Mouse (Mus musculus) C2C12 (cell line): Measurements from ENCODE around the gene Rcc1l. TPM values are rescaled to one million over a fixed set of nuclear protein-coding genes. Genes with fewer than 3 reads are reported as not detected.

Experiments used
- H3K27me3 ChIP-seq: one replicate; pipeline ENCODE4 v1.6.1; 2011; ENCODE audit not compliant: control insufficient read depth, insufficient read depth, insufficient read length
- H3K36me3 ChIP-seq: one replicate; pipeline ENCODE4 v1.6.1; 2011; ENCODE audit not compliant: control insufficient read depth, insufficient read depth
- H3K4me3 ChIP-seq: one replicate; pipeline ENCODE4 v1.5.1; 2011; ENCODE audit warnings: mild to moderate bottlenecking, control low read depth; ENCODE audit not compliant: poor library complexity, insufficient read depth, severe bottlenecking
- H3K79me2 ChIP-seq: one replicate; pipeline ENCODE4 v1.6.1; 2011; ENCODE audit not compliant: control insufficient read depth, insufficient read depth
- H3K79me3 ChIP-seq: one replicate; pipeline ENCODE4 v1.6.1; 2011; ENCODE audit warnings: low read depth, control low read depth
- H3ac ChIP-seq: one replicate; pipeline ENCODE3; 2011; ENCODE audit warnings: low read depth; ENCODE audit not compliant: control insufficient read depth, insufficient read length
- CEBPB ChIP-seq: IDR thresholded peaks from one replicate; pipeline ENCODE4 v1.6.1; 2011; ENCODE audit warnings: low read depth, mild to moderate bottlenecking, control low read depth, moderate library complexity
- CTCF ChIP-seq: IDR thresholded peaks from one replicate; pipeline ENCODE4 v1.5.1; 2011; ENCODE audit not compliant: control insufficient read depth, insufficient read depth, insufficient read length
- FOSL1 ChIP-seq: IDR thresholded peaks from one replicate; pipeline ENCODE4 v1.8.0; 2011; ENCODE audit warnings: mild to moderate bottlenecking, low read length; ENCODE audit not compliant: poor library complexity, insufficient read depth, severe bottlenecking
- MAX ChIP-seq: IDR thresholded peaks from one replicate; pipeline ENCODE4 v1.6.1; 2011; ENCODE audit warnings: mild to moderate bottlenecking, control low read depth
- MYOD1 ChIP-seq: IDR thresholded peaks from one replicate; pipeline ENCODE4 v1.6.1; 2011; ENCODE audit warnings: low read depth; ENCODE audit not compliant: control insufficient read depth, insufficient read length
- MYOG ChIP-seq: IDR thresholded peaks from one replicate; pipeline ENCODE4 v1.6.1; 2011; ENCODE audit not compliant: control insufficient read depth, insufficient read length; ENCODE audit errors: extremely low read depth
- USF1 ChIP-seq: IDR thresholded peaks from one replicate; pipeline ENCODE4 v1.6.1; 2011; ENCODE audit warnings: low read depth, mild to moderate bottlenecking, control low read depth, moderate library complexity
- polyA plus RNA-seq: library from polyadenylated mRNA; unstranded; fragments of >200 nt; fragmentation: generic; extraction: Trizol; gene quantifications from one replicate; pipeline ENCODE4 v1.2.1, GENCODE M21; 2012; ENCODE audit warnings: missing spikeins

Rcc1l gene
- polyA plus RNA-seq, 1 experiment, result 28.8 TPM

DNA sequence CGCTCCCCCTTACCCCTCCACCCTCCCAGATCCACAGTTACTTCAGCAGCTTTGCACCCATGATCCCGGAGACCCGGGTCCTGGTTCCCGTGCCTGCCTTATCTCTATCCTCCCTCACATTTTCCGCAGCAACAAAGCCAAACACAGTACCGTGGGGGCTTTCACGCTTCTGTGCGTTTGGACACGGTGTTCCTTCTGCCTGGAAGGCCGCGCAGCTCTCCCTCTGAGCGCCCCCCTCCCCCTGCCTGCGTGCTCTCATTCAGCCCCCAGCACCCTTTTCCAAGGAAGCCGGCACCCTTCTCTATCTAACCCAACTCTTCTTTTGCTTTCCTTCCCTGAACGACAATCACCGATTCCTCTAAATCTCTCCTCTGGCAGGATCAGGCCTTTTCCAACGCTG lies 77.6 kb downstream of the Rcc1l start:
- H3K27me3 ChIP-seq, result no peaks in the 10 kb centered on the region
- TF ChIP-seq CEBPB, result no peak
- H3K79me3 ChIP-seq, result no peaks in the 10 kb centered on the region
- peak overlapping the region; percentile 48 for H3K4me3 ChIP-seq
- peak overlapping the region; percentile 39 for H3ac ChIP-seq
- no peaks in the 10 kb centered on the region for H3K36me3 ChIP-seq
- no peaks in the 10 kb centered on the region for H3K79me2 ChIP-seq

DNA sequence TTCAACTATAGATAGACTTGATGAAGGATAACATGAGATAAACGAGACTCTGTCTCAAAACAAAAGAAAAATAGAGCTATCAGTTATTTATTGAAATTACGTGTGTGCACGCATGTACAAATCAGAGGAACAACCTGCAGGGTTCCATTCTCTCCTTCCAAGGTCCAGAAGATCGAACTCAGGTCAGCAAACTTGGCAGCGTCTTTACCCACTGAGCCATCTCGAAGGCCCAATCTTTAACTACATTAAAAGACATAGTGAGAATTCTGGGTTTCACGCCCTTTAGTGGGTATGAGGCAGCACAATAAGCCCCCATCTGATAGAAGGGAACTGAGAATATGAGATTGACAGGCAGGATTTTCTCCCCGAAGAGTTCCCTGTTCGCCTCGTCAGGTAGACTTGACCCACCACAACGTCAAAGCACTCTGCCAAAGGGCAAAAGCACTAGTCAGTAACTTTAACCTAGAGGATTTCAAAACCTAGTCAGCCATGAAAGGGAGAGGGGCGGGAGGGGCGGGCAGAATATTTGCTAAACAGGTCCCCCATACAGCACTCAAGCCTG lies 78.2 kb downstream of the Rcc1l start:
- no peaks in the 10 kb centered on the region for H3K36me3 ChIP-seq
- TF ChIP-seq CEBPB (no peak), MAX (no peak), MYOG (no peak), USF1 (no peak), MYOD1 (no peak), CTCF (no peak), FOSL1 (no peak)
- no peaks in the 10 kb centered on the region for H3K27me3 ChIP-seq
- H3K79me3 ChIP-seq, result no peaks in the 10 kb centered on the region
- H3K4me3 ChIP-seq, result no peak overlapping the region
- H3ac ChIP-seq, result no peak overlapping the region
- H3K79me2 ChIP-seq, result no peaks in the 10 kb centered on the region

Other genes starting within 250 kb of the Rcc1l start
- gene Castor2, start 77.1 kb downstream of the Rcc1l start, polyA plus RNA-seq, result 3.0 TPM
- gene Gtf2ird2, start 7.2 kb upstream of the Rcc1l start, polyA plus RNA-seq, result 4.2 TPM
- gene Ncf1, start 52.9 kb upstream of the Rcc1l start, polyA plus RNA-seq, result 0.01 TPM
- gene Gtf2i, start 138.0 kb upstream of the Rcc1l start, polyA plus RNA-seq, result 75.9 TPM